Mouse (Mus musculus) 416B (cell line): Measurements from ENCODE around the gene Cep104.

Experiments used
- DNase-seq: peaks from one replicate; pipeline ENCODE4 v3.0.0; 2011; ENCODE audit warnings: low read depth

Cep104 gene

GRCm38 (mm10) chr4:154045837-154046236 lies 70.8 kb downstream of the Cep104 start:
- no peak for DNase-seq

DNA sequence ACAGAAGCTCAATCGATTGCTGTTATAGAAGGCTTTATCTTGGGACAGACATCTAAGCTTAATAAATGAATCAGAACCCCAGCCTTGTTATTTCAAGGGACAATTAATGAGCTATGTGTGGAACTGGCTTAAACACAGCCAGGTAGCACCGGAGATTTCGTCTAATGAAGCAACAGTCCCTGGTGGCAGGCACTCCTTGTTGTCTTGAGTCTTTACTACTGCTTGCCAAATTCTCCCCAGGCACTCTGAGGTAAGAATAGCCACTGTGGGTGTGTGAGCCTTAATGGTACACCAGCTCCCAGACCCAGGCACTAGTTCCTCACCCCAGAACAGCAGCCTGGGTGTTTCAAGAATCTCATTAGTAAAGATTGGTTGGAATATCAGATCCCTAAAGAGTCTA lies 76.4 kb downstream of the Cep104 start:
- DNase-seq = no peak

- peak; percentile 4 for DNase-seq
Measured at GRCm38 (mm10) chr4:154053065-154053464, 78.1 kb downstream of the Cep104 start.

DNA sequence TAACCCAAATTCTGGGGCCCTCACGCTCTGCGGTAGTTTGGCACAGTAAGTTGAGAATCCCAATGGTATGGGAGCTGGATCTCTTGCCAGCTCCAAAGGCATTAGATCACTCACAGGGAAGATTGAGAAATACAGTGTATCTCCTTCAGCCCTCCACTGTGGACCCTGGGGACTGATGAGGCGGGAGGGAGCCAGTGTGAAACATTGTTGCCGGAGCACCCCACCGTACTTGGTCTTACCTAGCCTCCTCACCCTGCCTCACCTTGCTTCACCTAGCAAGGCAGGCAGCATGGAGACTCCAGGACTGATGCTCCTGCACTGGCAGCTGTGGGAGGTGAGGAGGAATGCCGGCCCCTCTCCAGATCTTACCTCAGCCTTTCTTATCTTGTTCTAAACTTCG lies 80.5 kb downstream of the Cep104 start:
- DNase-seq = no peak

GRCm38 (mm10) chr4:154056046-154056445 lies 81.1 kb downstream of the Cep104 start:
- DNase-seq = no peak

- no peak for DNase-seq
Measured at GRCm38 (mm10) chr4:154056661-154057060, 81.7 kb downstream of the Cep104 start.

- no peak for DNase-seq
Measured at GRCm38 (mm10) chr4:154057696-154058095, 82.7 kb downstream of the Cep104 start.
